Mouse (Mus musculus) gastrocnemius, postnatal 4 days (tissue): ENCODE measurements around the gene Atxn7l1. TPM values are rescaled to one million over a fixed set of nuclear protein-coding genes. Genes with fewer than 3 reads are reported as not detected.

Source experiments
- DNase-seq, 2 experiments: peaks; one replicate each; pipeline ENCODE4 v3.0.0; 2021 to 2022; ENCODE audit warnings: low spot score in 2 of 2, mixed read lengths in 2 of 2
- total RNA-seq, 2 experiments: library from RNA; stranded (reverse); gene quantifications; 2 replicates each; pipeline ENCODE4 v1.2.3; 2021

Gene Atxn7l1
- total RNA-seq, 2 experiments from 2014 or later = 28.0 to 29.2 TPM

DNA sequence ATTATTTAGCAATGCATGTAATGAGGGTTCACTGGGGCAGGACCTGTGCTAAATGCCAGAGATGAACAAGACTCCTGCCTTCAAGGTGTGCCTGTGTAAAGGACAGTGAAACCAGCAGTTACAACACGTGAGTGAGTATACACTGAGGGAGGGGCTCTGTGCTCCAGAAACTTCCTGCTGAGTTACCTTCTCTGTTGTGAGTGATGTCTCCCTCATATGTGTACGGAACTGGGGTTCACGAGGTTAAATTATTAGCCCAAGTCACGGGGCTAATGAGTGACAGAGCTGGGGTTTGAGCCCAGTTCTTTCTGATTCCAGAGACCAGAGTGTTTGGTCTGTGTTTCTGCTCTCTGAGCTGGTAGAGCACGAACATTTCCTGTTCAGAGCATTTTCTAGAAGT is 168.3 kb downstream of the Atxn7l1 start:
- DNase-seq = no peak

- no peak for DNase-seq
Observed at GRCm38 (mm10) chr12:33317792-33318530, 170.5 kb downstream of the Atxn7l1 start.

- DNase-seq = no peak
Observed at GRCm38 (mm10) chr12:33322547-33322946, 175.1 kb downstream of the Atxn7l1 start.

- no peak for DNase-seq
Observed at GRCm38 (mm10) chr12:33323821-33324220, 176.3 kb downstream of the Atxn7l1 start.

DNA sequence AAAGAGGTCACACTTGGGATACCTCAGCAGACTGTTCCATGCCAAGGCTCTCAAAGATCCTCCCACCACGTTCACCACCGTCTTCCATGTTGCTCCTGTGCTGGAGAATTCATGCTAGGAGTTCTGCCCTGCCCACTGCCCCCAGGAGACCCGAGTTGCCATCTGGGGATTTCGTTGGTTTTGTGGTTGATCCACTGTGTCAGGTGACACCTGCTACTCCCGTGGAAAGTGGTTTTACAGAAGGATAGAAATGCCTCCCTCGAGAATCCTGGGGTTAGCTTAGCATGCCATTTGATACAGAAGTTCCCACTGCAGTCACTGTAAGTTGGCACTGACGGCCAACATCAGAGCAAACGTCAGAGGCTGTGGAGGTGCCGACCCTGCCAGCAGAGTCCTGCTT is 177.9 kb downstream of the Atxn7l1 start:
- no peak for DNase-seq

DNA sequence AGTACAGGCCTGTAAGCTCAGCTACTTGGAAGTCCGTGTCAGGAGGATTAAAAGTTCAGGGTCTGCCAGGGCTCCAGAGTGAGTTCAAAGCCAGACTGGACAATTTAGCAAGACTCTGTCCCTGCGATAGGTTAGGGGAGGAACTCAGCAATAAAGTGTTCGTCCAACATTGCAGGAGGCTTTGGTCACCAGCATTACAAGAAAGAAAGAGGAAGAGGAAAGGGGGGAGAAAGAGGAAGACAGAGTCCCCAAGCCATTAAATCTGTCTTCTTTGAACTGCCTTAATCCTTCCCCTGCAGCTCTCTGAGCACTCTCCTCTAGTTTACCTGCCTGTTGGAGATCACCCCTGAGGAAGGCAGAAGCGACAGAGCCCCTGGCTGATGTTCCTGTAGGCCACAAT is 184.6 kb downstream of the Atxn7l1 start:
- DNase-seq = no peak

- DNase-seq = no peak
Observed at GRCm38 (mm10) chr12:33332796-33333195, 185.3 kb downstream of the Atxn7l1 start.

DNA sequence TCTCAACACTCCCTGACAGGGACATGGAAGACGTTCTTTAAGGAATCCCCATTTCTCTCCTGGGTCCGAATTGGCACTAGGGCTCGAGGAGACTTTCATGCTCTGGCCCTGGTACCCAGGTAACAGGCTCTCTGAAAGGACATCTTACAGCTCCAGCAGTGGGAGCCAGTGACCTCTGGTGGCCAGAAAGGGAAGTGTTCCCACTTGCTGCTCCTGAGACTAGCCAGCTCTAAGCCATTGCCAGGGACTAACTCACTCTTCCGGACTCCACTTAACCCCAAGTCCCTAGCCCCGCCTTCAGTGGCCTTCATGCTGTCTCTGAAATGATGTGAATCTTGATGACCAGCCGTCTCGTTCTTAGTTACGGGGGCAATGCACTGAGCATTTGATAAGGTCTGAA is 186.4 kb downstream of the Atxn7l1 start:
- peak; percentile 61 to 83 for DNase-seq

DNA sequence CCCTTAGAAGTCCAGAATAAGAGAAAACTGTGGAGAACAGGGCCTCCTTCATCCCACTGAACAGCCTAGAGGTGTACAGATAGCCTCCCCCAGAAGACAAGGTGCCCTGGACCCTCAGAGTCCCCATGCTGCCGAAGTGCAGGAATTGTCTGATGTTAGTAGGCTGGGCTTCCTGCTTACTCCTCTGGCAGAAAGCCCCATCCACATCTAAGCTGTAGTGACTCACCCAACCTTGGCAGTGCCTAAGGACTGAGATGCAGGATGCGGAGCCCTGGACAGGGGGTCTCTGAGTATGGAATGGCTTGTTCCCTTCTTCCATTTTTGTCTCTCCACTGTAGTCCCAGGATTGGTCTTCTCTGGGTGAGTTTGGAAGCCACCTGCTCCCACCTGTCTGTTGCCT is 187.0 kb downstream of the Atxn7l1 start:
- DNase-seq = no peak

- DNase-seq = no peak
Observed at GRCm38 (mm10) chr12:33334951-33335350, 187.5 kb downstream of the Atxn7l1 start.

DNA sequence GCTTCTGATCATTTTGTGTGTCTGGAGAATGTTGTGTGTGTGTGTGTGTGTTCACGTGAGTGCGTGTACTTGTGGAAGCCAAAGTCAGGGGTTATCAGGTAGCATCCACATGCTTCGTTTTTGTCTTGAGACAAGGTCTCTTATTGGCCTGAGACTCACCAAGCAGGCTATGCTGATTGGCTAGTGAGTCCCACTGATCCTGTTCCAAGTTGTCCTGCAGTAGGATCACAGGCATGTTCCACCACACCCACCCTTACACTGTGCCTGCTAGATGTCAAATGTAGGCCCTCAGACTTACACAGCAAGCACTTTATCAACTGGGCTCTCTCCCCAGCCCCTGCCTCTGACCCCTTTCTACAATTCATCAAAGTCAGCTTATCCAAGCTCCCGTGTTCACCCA is 187.9 kb downstream of the Atxn7l1 start:
- DNase-seq = no peak

DNA sequence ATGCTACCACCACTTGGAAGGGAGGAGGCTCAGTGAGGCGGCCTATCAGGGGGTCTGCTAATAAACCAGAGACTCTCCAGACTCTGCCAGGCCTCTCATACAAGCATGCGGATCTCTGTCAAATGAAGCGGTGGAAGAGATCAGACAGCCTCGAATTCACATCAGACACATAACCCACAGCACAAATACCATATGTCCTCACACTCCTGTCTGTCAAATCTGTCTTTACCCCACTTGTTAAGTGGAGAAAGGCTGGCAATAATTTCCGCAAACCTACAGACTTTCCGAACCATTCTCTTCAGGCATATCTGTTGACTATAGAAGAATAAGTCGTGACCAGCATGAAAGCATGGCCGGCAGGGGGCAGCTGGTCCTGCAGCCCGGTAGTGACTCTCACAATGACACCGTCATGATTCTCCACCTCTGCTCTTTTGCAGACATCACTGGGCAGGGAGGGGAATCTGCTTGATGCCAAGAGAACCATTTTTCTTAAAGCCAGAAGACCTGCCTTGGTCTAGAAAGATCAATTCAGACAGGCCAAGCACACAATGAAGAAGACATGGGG is 189.2 kb downstream of the Atxn7l1 start:
- no peak for DNase-seq

- DNase-seq = no peak
Observed at GRCm38 (mm10) chr12:33337289-33337688, 189.8 kb downstream of the Atxn7l1 start.

- no peak for DNase-seq
Observed at GRCm38 (mm10) chr12:33338170-33338569, 190.7 kb downstream of the Atxn7l1 start.

DNA sequence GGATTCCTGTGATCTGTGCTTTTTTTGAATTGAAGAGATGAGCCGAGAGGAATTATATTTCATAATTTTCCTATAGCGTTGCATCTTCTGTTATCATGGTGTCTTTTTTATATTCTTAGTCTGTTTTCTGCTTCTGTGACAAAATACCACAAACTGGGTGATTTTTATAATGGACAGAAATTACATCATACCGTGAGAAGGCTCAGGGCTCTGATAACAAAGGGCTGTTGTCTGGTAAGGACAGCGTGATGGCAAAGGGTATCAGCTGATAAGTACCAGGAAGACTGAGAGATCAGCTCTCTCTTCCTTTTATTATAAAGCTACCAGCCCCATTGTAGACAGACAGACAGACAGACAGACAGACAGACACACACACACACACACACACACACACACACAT is 192.3 kb downstream of the Atxn7l1 start:
- no peak for DNase-seq

GRCm38 (mm10) chr12:33340698-33341097 is 193.2 kb downstream of the Atxn7l1 start:
- no peak for DNase-seq

- no peak for DNase-seq
Observed at GRCm38 (mm10) chr12:33341351-33341892, 193.9 kb downstream of the Atxn7l1 start.

DNA sequence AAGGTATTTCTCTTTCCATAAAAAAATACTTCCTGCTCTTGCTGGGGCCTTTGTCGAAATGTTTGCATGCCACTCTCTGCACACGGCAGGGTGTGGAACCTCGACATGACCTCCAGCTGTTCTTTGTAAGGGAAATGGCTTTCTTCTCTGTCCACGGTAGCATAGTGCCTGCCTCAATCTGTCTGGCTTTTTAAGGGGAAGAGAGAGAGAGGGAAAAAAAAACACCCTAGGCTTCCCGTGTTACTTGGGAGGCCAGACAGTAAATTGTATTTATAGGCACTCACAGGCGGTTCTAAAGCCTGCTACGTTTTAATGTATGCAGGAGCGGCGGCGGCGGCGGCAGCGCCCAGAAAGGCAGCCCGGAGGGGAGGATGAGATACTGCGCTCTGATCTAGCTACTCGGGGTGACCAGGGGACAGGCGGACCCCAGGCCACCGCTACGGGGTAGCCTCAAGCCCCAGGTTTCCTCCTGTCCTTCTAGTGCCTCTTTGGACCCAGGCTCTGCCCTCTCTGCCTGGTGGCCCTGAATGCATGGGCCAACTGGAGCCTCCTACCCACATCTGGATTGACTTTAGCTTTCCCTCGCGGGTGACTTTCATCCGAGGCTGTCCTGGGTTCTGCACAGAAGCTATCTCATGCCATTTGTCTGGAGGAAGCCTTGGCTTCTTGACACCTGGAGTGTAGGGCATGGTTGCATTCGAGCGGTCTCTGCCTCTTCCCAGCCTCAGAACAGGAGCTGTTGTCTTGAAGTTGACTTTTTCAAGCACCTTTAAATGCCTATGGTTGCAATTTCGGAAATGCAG is 197.7 kb downstream of the Atxn7l1 start:
- no peak for DNase-seq

GRCm38 (mm10) chr12:33345773-33346435 is 198.4 kb downstream of the Atxn7l1 start:
- no peak for DNase-seq

- DNase-seq = no peak
Observed at GRCm38 (mm10) chr12:33352671-33353070, 205.2 kb downstream of the Atxn7l1 start.

DNA sequence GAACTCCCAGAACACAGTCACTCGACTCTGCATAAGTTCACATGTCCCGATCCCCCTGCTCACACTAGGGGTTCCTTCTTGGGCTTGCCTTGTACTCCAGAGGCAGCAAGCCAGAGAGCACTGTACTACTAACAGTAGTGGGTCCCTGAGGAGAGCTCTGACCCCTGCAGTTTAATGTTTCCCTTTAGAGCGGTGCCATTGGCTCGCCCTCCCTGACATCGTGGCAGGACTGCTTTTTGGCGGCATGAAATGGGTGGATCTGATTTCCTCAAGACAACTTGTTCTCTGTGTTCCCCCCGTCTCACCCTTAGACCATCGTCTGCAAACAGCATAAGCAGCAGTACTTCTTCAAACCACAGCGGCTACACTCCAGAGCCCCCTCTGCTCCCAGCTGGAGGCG is 210.9 kb downstream of the Atxn7l1 start:
- DNase-seq = no peak
